Mouse (Mus musculus) heart, adult 2 months (tissue): ENCODE data around the gene Mogat2.

Experiments
- CTCF ChIP-seq: fragments of 200-600 bp; IDR thresholded peaks from 2 replicates; pipeline ENCODE4 v1.8.1; 2022; ENCODE audit warnings: antibody characterized with exemption, mild to moderate bottlenecking, moderate library complexity
- EP300 ChIP-seq: fragments of 200-500 bp; IDR thresholded peaks from 2 replicates; pipeline ENCODE4 v1.6.1; 2011; ENCODE audit warnings: low read depth, low read length, control low read depth; ENCODE audit not compliant: insufficient read depth

- TF ChIP-seq CTCF (no peak), EP300 (no peak)
These were observed 39.6 kb downstream of the Mogat2 start for GRCm38 (mm10) chr7:99198811-99199210.
